Mouse (Mus musculus) thymus, postnatal 0 days (tissue): ENCODE measurements around the gene Ssr2. TPM values are rescaled to one million over a fixed set of nuclear protein-coding genes. Genes with fewer than 3 reads are reported as not detected.
"Not testable (repeated sequence)": the region's sequence is repeated elsewhere in the genome, so short reads cannot be mapped to it uniquely, and the experiment has no call there.

Experiments used
- DNase-seq: peaks from one replicate; pipeline ENCODE4 v3.0.0-alpha.2; 2015; ENCODE audit warnings: low spot score
- polyA plus RNA-seq: library from polyadenylated mRNA; unstranded; fragments of >200 nt; fragmentation: Nextera tagmentation; extraction: Ambion mirVana; gene quantifications from 2 replicates; pipeline ENCODE4 v1.2.1, GENCODE M21; 2015

Ssr2 gene
- polyA plus RNA-seq, 1 experiment from 2014 or later, result 206 TPM

- not testable (repeated sequence) for DNase-seq
These were observed 20.9 kb downstream of the Ssr2 start for GRCm38 (mm10) chr3:88596547-88596946.

- DNase-seq, result no peak
These were observed 26.8 kb downstream of the Ssr2 start for GRCm38 (mm10) chr3:88602466-88602865.

- DNase-seq, result peak; percentile 69
These were observed 28.1 kb downstream of the Ssr2 start for GRCm38 (mm10) chr3:88603714-88604161.

- DNase-seq, result no peak
These were observed 29.2 kb downstream of the Ssr2 start for GRCm38 (mm10) chr3:88604863-88605262.

- not testable (repeated sequence) for DNase-seq
These were observed 30.0 kb downstream of the Ssr2 start, which contains the start of gene Arhgef2 for GRCm38 (mm10) chr3:88605666-88606065. Gene Arhgef2, plus strand, starts transcription at chr3:88605966.

- peak; percentile 89 for DNase-seq
These were observed 31.5 kb downstream of the Ssr2 start for GRCm38 (mm10) chr3:88607065-88607757.

GRCm38 (mm10) chr3:88607758-88608138 is 32.1 kb downstream of the Ssr2 start:
- no peak for DNase-seq

- DNase-seq, result no peak
These were observed 33.4 kb downstream of the Ssr2 start for GRCm38 (mm10) chr3:88609066-88609465.

GRCm38 (mm10) chr3:88614418-88614817 is 38.7 kb downstream of the Ssr2 start:
- DNase-seq, result no peak

- no peak for DNase-seq
These were observed 39.4 kb downstream of the Ssr2 start for GRCm38 (mm10) chr3:88615117-88615516.

GRCm38 (mm10) chr3:88615902-88616391 is 40.3 kb downstream of the Ssr2 start:
- no peak for DNase-seq

GRCm38 (mm10) chr3:88616951-88617500 is 41.4 kb downstream of the Ssr2 start:
- DNase-seq, result no peak

- no peak for DNase-seq
These were observed 42.6 kb downstream of the Ssr2 start for GRCm38 (mm10) chr3:88618074-88618871.

GRCm38 (mm10) chr3:88619113-88620097 is 43.7 kb downstream of the Ssr2 start:
- no peak for DNase-seq

- no peak for DNase-seq
These were observed 44.7 kb downstream of the Ssr2 start for GRCm38 (mm10) chr3:88620146-88620991.

- DNase-seq, result peak; percentile 68
These were observed 45.4 kb downstream of the Ssr2 start for GRCm38 (mm10) chr3:88620992-88621536.

- DNase-seq, result peak; percentile 36
These were observed 45.9 kb downstream of the Ssr2 start for GRCm38 (mm10) chr3:88621537-88622112.

GRCm38 (mm10) chr3:88622113-88622940 is 46.7 kb downstream of the Ssr2 start:
- peak; percentile 53 for DNase-seq
